Mouse (Mus musculus) CH12.LX (cell line): ENCODE results near the gene Tmem239. TPM values are rescaled to one million over a fixed set of nuclear protein-coding genes. Genes with fewer than 3 reads are reported as not detected.

Experiments used
- DNase-seq: peaks from one replicate; pipeline ENCODE4 v3.0.0-alpha.2; 2013; ENCODE audit errors: extremely low read depth
- H3K27ac ChIP-seq: 2 replicates; pipeline ENCODE4 v1.5.1; 2012; ENCODE audit warnings: low read depth, mild to moderate bottlenecking, control low read depth, moderate library complexity; ENCODE audit not compliant: insufficient read depth
- H3K27me3 ChIP-seq: replicated peaks from 2 replicates; pipeline ENCODE3; 2012; ENCODE audit warnings: inconsistent platforms
- H3K36me3 ChIP-seq, 2 experiments: replicated peaks in 1 of 2; 2 replicates each; pipeline versions ENCODE3 to v1.6.1; 2012; ENCODE audit warnings: inconsistent platforms in 1 of 2, low read length in 1 of 2, mild to moderate bottlenecking in 1 of 2, mixed read lengths in 1 of 2, moderate library complexity in 1 of 2; ENCODE audit not compliant: control insufficient read depth in 1 of 2, insufficient read depth in 1 of 2
- H3K4me1 ChIP-seq, 2 experiments: 2 replicates each; pipeline ENCODE4 v1.6.1; 2012; ENCODE audit warnings: inconsistent platforms in 1 of 2, moderate library complexity in 1 of 2; ENCODE audit not compliant: insufficient read depth in 2 of 2, control insufficient read depth in 1 of 2
- H3K4me2 ChIP-seq: 2 replicates; pipeline ENCODE4 v1.6.1; 2012; ENCODE audit warnings: low read depth, mild to moderate bottlenecking, control low read depth; ENCODE audit not compliant: poor library complexity, insufficient read depth, severe bottlenecking
- H3K4me3 ChIP-seq, 3 experiments: fragments of 150-350 bp in 1 of 3; sonication (generic) in 1 of 3; replicated peaks in 1 of 3; 2 replicates each; pipeline versions ENCODE3 to v1.5.1; 2011 to 2012; ENCODE audit warnings: low read depth in 2 of 3, low read length in 2 of 3, mild to moderate bottlenecking in 2 of 3, moderate library complexity in 2 of 3, control low read depth in 1 of 3, improper control_type of control experiment in 1 of 3, inconsistent platforms in 1 of 3, mixed read lengths in 1 of 3; ENCODE audit not compliant: poor library complexity in 1 of 3
- H3K79me2 ChIP-seq: replicated peaks from 2 replicates; pipeline ENCODE4 v1.6.1; 2012; ENCODE audit warnings: mild to moderate bottlenecking, moderate library complexity; ENCODE audit not compliant: control insufficient read depth, poor library complexity, insufficient read depth, severe bottlenecking; ENCODE audit errors: extremely low read depth
- H3K9ac ChIP-seq: 2 replicates; pipeline ENCODE4 v1.6.1; 2012; ENCODE audit warnings: low read depth, mild to moderate bottlenecking, control low read depth, moderate library complexity; ENCODE audit not compliant: insufficient read depth
- H3K9me3 ChIP-seq: replicated peaks from 2 replicates; pipeline ENCODE3; 2012; ENCODE audit warnings: low read length, inconsistent platforms, mixed read lengths
- CTCF ChIP-seq, 2 experiments: IDR thresholded peaks in 1 of 2; conservative IDR thresholded peaks in 1 of 2; 2 replicates each; pipeline ENCODE4 v1.5.1; 2011 to 2012; ENCODE audit warnings: low read depth in 2 of 2, low read length in 2 of 2, improper control_type of control experiment in 1 of 2, inconsistent platforms in 1 of 2, mild to moderate bottlenecking in 1 of 2, moderate library complexity in 1 of 2
- ELF1 ChIP-seq: IDR thresholded peaks from 2 replicates; pipeline ENCODE4 v1.6.1; 2014; ENCODE audit warnings: low read depth, mild to moderate bottlenecking, inconsistent platforms, low read length, improper control_type of control experiment
- EP300 ChIP-seq: IDR thresholded peaks from 2 replicates; pipeline ENCODE4 v1.6.1; 2011; ENCODE audit warnings: low read length, improper control_type of control experiment
- GABPA ChIP-seq: IDR thresholded peaks from 2 replicates; pipeline ENCODE4 v1.6.1; 2012; ENCODE audit warnings: low read depth, low read length, improper control_type of control experiment, inconsistent platforms; ENCODE audit not compliant: insufficient replicate concordance
- MAFK ChIP-seq: IDR thresholded peaks from 2 replicates; pipeline ENCODE4 v1.6.1; 2011; ENCODE audit warnings: low read length, improper control_type of control experiment; ENCODE audit not compliant: insufficient replicate concordance
- MAX ChIP-seq: IDR thresholded peaks from 2 replicates; pipeline ENCODE4 v1.6.1; 2011; ENCODE audit warnings: low read length, improper control_type of control experiment
- MAZ ChIP-seq: IDR thresholded peaks from 2 replicates; pipeline ENCODE4 v1.6.1; 2012; ENCODE audit warnings: low read depth, mild to moderate bottlenecking, inconsistent platforms, low read length, improper control_type of control experiment, moderate library complexity
- MEF2A ChIP-seq: IDR thresholded peaks from 2 replicates; pipeline ENCODE4 v1.6.1; 2014; ENCODE audit warnings: low read depth, mild to moderate bottlenecking, inconsistent platforms, low read length, improper control_type of control experiment, borderline replicate concordance
- PAX5 ChIP-seq: IDR thresholded peaks from 2 replicates; pipeline ENCODE4 v1.6.1; 2012; ENCODE audit warnings: low read length, inconsistent platforms, mixed read lengths
- RAD21 ChIP-seq: IDR thresholded peaks from 2 replicates; pipeline ENCODE4 v1.6.1; 2011; ENCODE audit warnings: low read depth, mild to moderate bottlenecking, low read length, improper control_type of control experiment, moderate library complexity
- RCOR1 ChIP-seq: conservative IDR thresholded peaks from 2 replicates; pipeline ENCODE4 v1.6.1; 2012; ENCODE audit warnings: low read depth, mild to moderate bottlenecking, inconsistent platforms, low read length, improper control_type of control experiment
- SMC3 ChIP-seq: IDR thresholded peaks from 2 replicates; pipeline ENCODE4 v1.6.1; 2011; ENCODE audit warnings: low read depth, low read length, improper control_type of control experiment
- TBP ChIP-seq: conservative IDR thresholded peaks from 2 replicates; pipeline ENCODE4 v1.6.1; 2011; ENCODE audit warnings: low read depth, low read length, improper control_type of control experiment
- TCF12 ChIP-seq: IDR thresholded peaks from 2 replicates; pipeline ENCODE4 v1.6.1; 2014; ENCODE audit warnings: low read depth, mild to moderate bottlenecking, inconsistent platforms, low read length, improper control_type of control experiment
- UBTF ChIP-seq: IDR thresholded peaks from 2 replicates; pipeline ENCODE4 v1.6.1; 2012; ENCODE audit warnings: low read depth, mild to moderate bottlenecking, inconsistent platforms, low read length, improper control_type of control experiment, moderate library complexity
- ZKSCAN1 ChIP-seq: IDR thresholded peaks from 2 replicates; pipeline ENCODE4 v1.6.1; 2012; ENCODE audit warnings: low read depth, inconsistent platforms, low read length, improper control_type of control experiment, borderline replicate concordance
- ZMIZ1 ChIP-seq: IDR thresholded peaks from 2 replicates; pipeline ENCODE4 v1.6.1; 2012; ENCODE audit warnings: low read depth, mild to moderate bottlenecking, inconsistent platforms, low read length, improper control_type of control experiment
- dilution Hi-C: fragments of 300-500 bp; cut with MboI; formaldehyde crosslinking; loops from 2 replicates; pipeline ENCODE4 v1.14.3; 2020; ENCODE audit warnings: low sequenced_read_pairs; ENCODE audit not compliant: extremely low pct_unique_long_range_greater_than_20kb, extremely low pct_ligation_motif_present
- in situ Hi-C: fragments of 300-500 bp; cut with MboI; formaldehyde crosslinking; loops from 3 replicates; pipeline ENCODE4 v1.14.3; 2019; ENCODE audit warnings: low sequenced_read_pairs, low pct_ligation_motif_present, low pct_unique_long_range_greater_than_20kb, mixed read lengths
- polyA plus RNA-seq: library from polyadenylated mRNA; unstranded; fragments of >175 nt; gene quantifications from 2 replicates; pipeline ENCODE4 v1.2.1, GENCODE M21; 2012; ENCODE audit warnings: low read depth; ENCODE audit not compliant: insufficient read length
- total RNA-seq, 2 experiments: library from RNA; depleted of rRNA; stranded (reverse); fragments of 300-350 nt in 1 of 2; fragments of >200 nt in 1 of 2; gene quantifications; 2 replicates each; pipeline ENCODE4 v1.2.3; 2012 to 2014

Tmem239 gene
- total and polyA plus RNA-seq, 3 experiments: not detected

- dilution Hi-C loops: no loop called here
- no peak overlapping the region for H3K4me3 ChIP-seq
- H3K9me3 ChIP-seq: no peaks in the 10 kb centered on the region
- no peak for TF ChIP-seq MAX
- TF ChIP-seq ZKSCAN1: no peak
- TF ChIP-seq ELF1: no peak
- TF ChIP-seq CTCF (conservative IDR thresholded peaks at IDR 0.05 in 1 of 2, IDR thresholded peaks at IDR 0.05 in 1 of 2; ENCODE audit: low read depth in 2 of 2, low read length in 2 of 2): peak; percentile 32 to 73; a peak in 3 of 4 replicates
- TF ChIP-seq RAD21: peak; percentile 79
- TF ChIP-seq PAX5: no peak
- TF ChIP-seq UBTF: no peak
- no peak for TF ChIP-seq EP300
- no peak for TF ChIP-seq TCF12
- TF ChIP-seq GABPA: no peak
- TF ChIP-seq RCOR1: no peak
- TF ChIP-seq SMC3: peak; percentile 65
- TF ChIP-seq TBP: no peak
- TF ChIP-seq ZMIZ1: no peak
- peaks cover 0 to 17% of the 10 kb centered on the region in 2 experiments; a peak in 2 of 4 replicates for H3K4me1 ChIP-seq
- no peaks in the 10 kb centered on the region for H3K79me2 ChIP-seq
- DNase-seq: peak; percentile 46
- H3K27ac ChIP-seq: no peak overlapping the region
- in situ Hi-C loops: no loop called here
- no peak overlapping the region for H3K9ac ChIP-seq
- no peaks in the 10 kb centered on the region for H3K36me3 ChIP-seq
- no peak overlapping the region for H3K4me2 ChIP-seq
- H3K27me3 ChIP-seq: peaks cover 7% of the 10 kb centered on the region
These were observed 17.5 kb upstream of the Tmem239 start for GRCm38 (mm10) chr2:130388796-130389195.

DNA sequence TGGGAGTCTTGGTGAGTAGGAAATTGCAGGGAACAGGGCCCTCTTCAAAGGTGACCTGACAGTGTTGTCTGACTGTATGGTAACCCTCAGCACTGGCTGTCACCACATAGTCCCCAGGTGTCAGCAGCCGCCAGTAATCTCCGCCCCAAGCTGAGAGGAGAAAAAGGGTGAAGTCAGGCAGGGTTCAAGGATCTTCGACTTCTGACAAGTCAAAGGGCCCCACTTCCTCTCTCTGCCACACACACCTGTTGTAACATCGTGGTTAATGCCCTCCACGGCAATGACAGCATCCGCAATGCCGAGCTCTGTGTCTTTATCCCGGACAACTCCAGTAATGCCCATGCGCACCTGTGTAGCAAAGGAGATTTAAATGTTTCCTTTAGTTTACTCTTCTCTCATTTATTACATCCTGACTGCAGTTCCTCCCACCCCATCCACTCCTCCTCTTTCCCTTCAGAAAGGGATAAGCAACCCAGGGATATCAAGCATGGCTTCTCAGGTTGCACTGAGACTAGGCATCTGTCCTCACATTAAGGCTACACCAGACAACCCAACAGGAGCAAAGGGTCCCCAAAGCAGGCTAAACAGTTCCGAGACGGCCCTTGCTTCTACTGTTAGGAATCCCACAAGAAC, 15.2 kb upstream of the Tmem239 start:
- no peak overlapping the region for H3K4me3 ChIP-seq
- H3K4me1 ChIP-seq: peaks cover 0 to 17% of the 10 kb centered on the region in 2 experiments; a peak in 2 of 4 replicates
- no peak for TF ChIP-seq MEF2A
- TF ChIP-seq MAFK: no peak
- TF ChIP-seq RCOR1: no peak
- no peak for TF ChIP-seq TCF12
- TF ChIP-seq MAZ: no peak
- H3K27ac ChIP-seq: no peak overlapping the region
- H3K9me3 ChIP-seq: no peaks in the 10 kb centered on the region
- in situ Hi-C loops: no loop called here
- no peak overlapping the region for H3K4me2 ChIP-seq
- H3K27me3 ChIP-seq: no peaks in the 10 kb centered on the region
- H3K79me2 ChIP-seq: no peaks in the 10 kb centered on the region
- DNase-seq: no peak
- dilution Hi-C loops: no loop called here
- no peak overlapping the region for H3K9ac ChIP-seq
- H3K36me3 ChIP-seq: no peaks in the 10 kb centered on the region
